Comparison of ENCODE assay signal across 8 mouse cellular contexts in the genomic region with DNA sequence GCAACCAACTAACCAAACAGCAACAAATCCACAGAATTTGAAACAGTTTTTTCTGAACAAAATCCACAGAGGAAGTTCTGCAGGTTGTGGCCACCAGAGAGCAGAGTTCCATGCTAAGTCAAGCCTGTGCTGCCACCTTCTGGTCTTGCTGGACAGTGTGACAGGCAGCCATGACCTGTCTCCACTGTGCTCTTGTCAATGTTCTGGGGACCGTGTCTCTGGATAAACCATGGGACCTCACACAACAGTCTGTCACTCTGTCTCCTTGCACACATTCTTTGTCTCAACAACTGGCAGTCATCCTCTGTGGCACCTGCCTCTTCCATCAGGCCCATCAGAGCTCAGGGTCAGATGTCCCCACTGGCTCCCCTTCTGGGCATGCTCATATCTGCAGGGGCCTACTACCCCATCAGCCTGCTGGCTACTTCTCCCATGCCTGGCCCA. TPM values are rescaled to one million over a fixed set of nuclear protein-coding genes. Genes with fewer than 3 reads are reported as not detected.
A peak's percentile ranks its signal among the peaks of the same experiment; 100 is the strongest.
DNase-seq lines count a peak whose midpoint lies in the region; ATAC-seq lines count a peak whose summit lies in the region.

No protein-coding gene starts in this region.

- H3K9ac ChIP-seq in intestine, embryonic 16.5 days (ENCODE audit: low read depth, low read length): peak overlapping the region; percentile 29; the same call in 1 of the 2 replicates
- H3K9ac ChIP-seq in midbrain, embryonic 13.5 days (replicated peaks): no peak overlapping the region

- H3K27ac ChIP-seq in intestine, embryonic 16.5 days (ENCODE audit: low read length): no peak overlapping the region
- no peak overlapping the region for H3K27ac ChIP-seq in midbrain, embryonic 13.5 days

- H3K4me1 ChIP-seq in intestine, embryonic 16.5 days (ENCODE audit: control insufficient read depth, insufficient read depth, low read length): peaks cover 9% of the 10 kb centered on the region
- H3K4me1 ChIP-seq in midbrain, embryonic 13.5 days (replicated peaks): no peaks in the 10 kb centered on the region

- H3K4me2 ChIP-seq in intestine, embryonic 16.5 days (ENCODE audit: low read depth, low read length): no peak overlapping the region
- no peak overlapping the region for H3K4me2 ChIP-seq in midbrain, embryonic 13.5 days (replicated peaks)

- intact Hi-C loops in left cerebral cortex, postnatal 25 days (cut with DNase I): loop anchor here (2.0 kb wide), 1 partner anchor 135 kb away; no protein-coding TSS in a partner anchor

- no peak overlapping the region for H3K4me3 ChIP-seq in intestine, embryonic 16.5 days (ENCODE audit: low read length)
- no peak overlapping the region for H3K4me3 ChIP-seq in midbrain, embryonic 13.5 days (replicated peaks)

- H3K27me3 ChIP-seq in intestine, embryonic 16.5 days (replicated peaks; ENCODE audit: control insufficient read depth, insufficient read depth, low read length): no peaks in the 10 kb centered on the region
- no peaks in the 10 kb centered on the region for H3K27me3 ChIP-seq in midbrain, embryonic 13.5 days

- H3K9me3 ChIP-seq in intestine, embryonic 16.5 days (ENCODE audit: control insufficient read depth, low read length): no peaks in the 10 kb centered on the region
- H3K9me3 ChIP-seq in midbrain, embryonic 13.5 days: no peaks in the 10 kb centered on the region

- no peak; the same call in 1 of the 2 replicates for ATAC-seq in cerebellum, adult (ENCODE audit: insufficient number of reproducible peaks, low FRiP score, low TSS enrichment)
- ATAC-seq in intestine, embryonic 16.5 days: peak; percentile 45; the same call in 1 of the 2 replicates
- ATAC-seq in midbrain, embryonic 13.5 days: peak; percentile 66; the same call in 1 of the 2 replicates

- WGBS in intestine, embryonic 16.5 days: 31% methylated on average over 1 of the region's 1 CpGs
- WGBS in midbrain, embryonic 13.5 days: 5% methylated on average over 1 of the region's 1 CpGs

- H3K36me3 ChIP-seq in intestine, embryonic 16.5 days (ENCODE audit: control insufficient read depth, insufficient read depth, low read length): no peaks in the 10 kb centered on the region
- H3K36me3 ChIP-seq in midbrain, embryonic 13.5 days: peaks cover 22% of the 10 kb centered on the region; the same call in 1 of the 2 replicates

- peak; percentile 57 for DNase-seq in cerebellum, adult 11 months
- DNase-seq in cerebellum, postnatal 14 days: peak; percentile 82 to 89
- peak; percentile 72 for DNase-seq in gastrocnemius, postnatal 10 days
- DNase-seq in left cerebral cortex, postnatal 25 days (ENCODE audit: low spot score in 2 of 2): peak; percentile 76 to 78
- DNase-seq in spleen, postnatal 10 days (ENCODE audit: low spot score in 2 of 2): peak; percentile 70 to 90

RNA-seq across cellular contexts. Expression of gene Ccdc57, which starts 27.2 kb away (rescaled TPM):
- 1 to 10 TPM; 2.5 to 4.8 TPM for total RNA-seq in gastrocnemius, postnatal 10 days (2021)
- polyA plus RNA-seq in intestine, embryonic 16.5 days (2015; fragmentation: Nextera tagmentation; extraction: Ambion mirVana): 3.6 and 4.3 TPM in 2 replicates
- 1 to 10 TPM; 6.7 to 8.0 TPM for total RNA-seq in left cerebral cortex, postnatal 25 days (2021)
- polyA plus RNA-seq in midbrain, embryonic 13.5 days (2015; fragmentation: Nextera tagmentation; extraction: Ambion mirVana): 5.2 and 6.1 TPM in 2 replicates

RNA-seq across cellular contexts. Expression of gene Slc16a3, which starts 42.8 kb away (rescaled TPM):
- 100 to 1,000 TPM; 193 to 232 TPM for total RNA-seq in gastrocnemius, postnatal 10 days (2021)
- 83.8 and 92.6 TPM in 2 replicates for polyA plus RNA-seq in intestine, embryonic 16.5 days (2015; fragmentation: Nextera tagmentation; extraction: Ambion mirVana)
- 1 to 10 TPM; 4.4 to 4.6 TPM for total RNA-seq in left cerebral cortex, postnatal 25 days (2021)
- 10.1 and 14.0 TPM in 2 replicates for polyA plus RNA-seq in midbrain, embryonic 13.5 days (2015; fragmentation: Nextera tagmentation; extraction: Ambion mirVana)

Comparison
In these comparisons a context has a peak if more than half of its experiments do, and no peak if none do; other contexts are left out.
1. RNA of gene Slc16a3, which starts 42.8 kb away (total RNA-seq): 193 to 232 TPM in gastrocnemius, postnatal 10 days; 4.4 to 4.6 TPM in left cerebral cortex, postnatal 25 days; every median in the first group is over 10 times any median in the second.
2. Peak in every context shown above with its lines, with median percentiles within 50 percentile points of each other: DNase-seq.